Mouse (Mus musculus) stomach, postnatal 0 days (tissue): ENCODE data around the gene Dhx57. TPM values are rescaled to one million over a fixed set of nuclear protein-coding genes. Genes with fewer than 3 reads are reported as not detected.
"Not testable (repeated sequence)": the region's sequence is repeated elsewhere in the genome, so short reads cannot be mapped to it uniquely, and the experiment has no call there.

Source experiments
- ATAC-seq: fragments of 200-750 bp; cut with Nextera tagmentation; 2 replicates; pipeline ENCODE4 v1.8.0; 2017; ENCODE audit not compliant: low FRiP score, low TSS enrichment
- DNase-seq: peaks from one replicate; pipeline ENCODE4 v3.0.0-alpha.2; 2016; ENCODE audit warnings: low spot score
- H3K27ac ChIP-seq: fragments of 300-500 bp; sonication (generic); replicated peaks from 2 replicates; pipeline ENCODE4 v1.5.1; 2014; ENCODE audit warnings: mild to moderate bottlenecking, control low read depth
- H3K27me3 ChIP-seq: fragments of 300-500 bp; sonication (generic); 2 replicates; pipeline ENCODE4 v1.6.1; 2014; ENCODE audit warnings: low read length; ENCODE audit not compliant: control insufficient read depth, insufficient read depth
- H3K36me3 ChIP-seq: fragments of 300-500 bp; sonication (generic); 2 replicates; pipeline ENCODE4 v1.6.1; 2014; ENCODE audit warnings: low read length, mixed read lengths; ENCODE audit not compliant: control insufficient read depth, insufficient read depth
- H3K4me1 ChIP-seq: fragments of 300-500 bp; sonication (generic); replicated peaks from 2 replicates; pipeline ENCODE4 v1.6.1; 2014; ENCODE audit warnings: antibody characterized with exemption; ENCODE audit not compliant: control insufficient read depth, insufficient read depth
- H3K4me2 ChIP-seq: fragments of 300-500 bp; sonication (generic); replicated peaks from 2 replicates; pipeline ENCODE4 v1.6.1; 2014; ENCODE audit warnings: low read depth, mild to moderate bottlenecking, control low read depth, moderate library complexity
- H3K4me3 ChIP-seq: fragments of 300-500 bp; sonication (generic); 2 replicates; pipeline ENCODE4 v1.5.1; 2014; ENCODE audit warnings: low read depth, low read length, control low read depth
- H3K9ac ChIP-seq: fragments of 300-500 bp; sonication (generic); 2 replicates; pipeline ENCODE4 v1.6.1; 2014; ENCODE audit warnings: mild to moderate bottlenecking, low read length, control low read depth, mixed read lengths
- H3K9me3 ChIP-seq: fragments of 300-500 bp; sonication (generic); 2 replicates; pipeline ENCODE4 v1.6.1; 2016; ENCODE audit warnings: low read length; ENCODE audit not compliant: control insufficient read depth
- CTCF ChIP-seq: IDR thresholded peaks from 2 replicates; pipeline ENCODE4 v1.5.1; 2016; ENCODE audit warnings: antibody characterized with exemption, low read depth, mild to moderate bottlenecking, moderate library complexity
- EP300 ChIP-seq: optimal IDR thresholded peaks from 2 replicates; pipeline ENCODE3; 2016; ENCODE audit warnings: antibody characterized with exemption
- WGBS: fragments of 180-500 bp; shearing (Covaris S2); extraction: QIAGEN DNeasy Blood & Tissue Kit; methylation state at CpG from one replicate; pipeline ENCODE4 v1.1.7; 2014; 5-methylcytosine and 5-hydroxymethylcytosine counted together
- polyA plus RNA-seq: library from polyadenylated mRNA; unstranded; fragments of >200 nt; fragmentation: Nextera tagmentation; extraction: Ambion mirVana; gene quantifications from 2 replicates; pipeline ENCODE4 v1.2.1, GENCODE M21; 2015

Gene Dhx57
- polyA plus RNA-seq, 1 experiment from 2014 or later, result 3.9 TPM

GRCm38 (mm10) chr17:80221890-80222628, 68.2 kb downstream of the Dhx57 start:
- WGBS, result 63% methylated on average over 3 of the region's 3 CpGs
- DNase-seq (peak; percentile 24), ATAC-seq (no peak)
- H3K9ac ChIP-seq, result no peak overlapping the region
- no peaks in the 10 kb centered on the region for H3K27me3 ChIP-seq
- no peak overlapping the region for H3K4me2 ChIP-seq
- no peak overlapping the region for H3K4me3 ChIP-seq
- H3K27ac ChIP-seq, result no peak overlapping the region
- no peaks in the 10 kb centered on the region for H3K4me1 ChIP-seq
- no peaks in the 10 kb centered on the region for H3K9me3 ChIP-seq
- H3K36me3 ChIP-seq, result no peaks in the 10 kb centered on the region
- TF ChIP-seq EP300 (no peak), CTCF (peak; percentile 56)

- WGBS, result 66% methylated on average over 9 of the region's 9 CpGs
- H3K27me3 ChIP-seq, result no peaks in the 10 kb centered on the region
- H3K4me2 ChIP-seq, result no peak overlapping the region
- TF ChIP-seq EP300 (no peak), CTCF (no peak)
- H3K36me3 ChIP-seq, result no peaks in the 10 kb centered on the region
- no peak overlapping the region for H3K4me3 ChIP-seq
- H3K9me3 ChIP-seq, result no peaks in the 10 kb centered on the region
- ATAC-seq, result no peak
- H3K4me1 ChIP-seq, result no peaks in the 10 kb centered on the region
- DNase-seq, result no peak
- no peak overlapping the region for H3K27ac ChIP-seq
- no peak overlapping the region for H3K9ac ChIP-seq
Observed at GRCm38 (mm10) chr17:80221202-80221601, 69.1 kb downstream of the Dhx57 start.

DNA sequence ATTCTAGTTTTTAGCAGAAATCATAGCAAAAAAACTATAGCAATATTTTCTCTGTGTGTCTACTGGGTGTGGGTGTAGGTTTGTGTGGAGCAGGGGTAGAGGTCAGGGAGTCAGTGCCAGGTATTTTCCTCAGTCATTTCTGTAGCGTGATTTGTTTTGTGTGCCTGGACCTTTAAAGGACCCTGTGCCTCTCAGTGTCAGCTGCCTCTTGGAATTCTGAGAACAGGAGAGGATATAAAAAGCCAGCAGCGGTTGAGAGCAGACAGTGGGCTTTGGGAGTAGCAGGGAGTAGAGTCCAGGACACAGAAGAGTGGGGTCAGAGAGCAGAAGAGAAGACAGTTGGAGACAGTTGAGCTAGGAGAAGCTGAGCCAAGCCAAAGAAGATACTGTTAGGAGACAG, 70.1 kb downstream of the Dhx57 start:
- no peak for DNase-seq
- WGBS, result 66% methylated on average over 2 of the region's 2 CpGs
- no peak for ATAC-seq
- H3K27ac ChIP-seq, result no peak overlapping the region
- H3K4me2 ChIP-seq, result no peak overlapping the region
- H3K4me3 ChIP-seq, result no peak overlapping the region
- no peaks in the 10 kb centered on the region for H3K9me3 ChIP-seq
- H3K36me3 ChIP-seq, result no peaks in the 10 kb centered on the region
- H3K9ac ChIP-seq, result no peak overlapping the region
- TF ChIP-seq CTCF (no peak), EP300 (no peak)
- no peaks in the 10 kb centered on the region for H3K27me3 ChIP-seq
- no peaks in the 10 kb centered on the region for H3K4me1 ChIP-seq

DNA sequence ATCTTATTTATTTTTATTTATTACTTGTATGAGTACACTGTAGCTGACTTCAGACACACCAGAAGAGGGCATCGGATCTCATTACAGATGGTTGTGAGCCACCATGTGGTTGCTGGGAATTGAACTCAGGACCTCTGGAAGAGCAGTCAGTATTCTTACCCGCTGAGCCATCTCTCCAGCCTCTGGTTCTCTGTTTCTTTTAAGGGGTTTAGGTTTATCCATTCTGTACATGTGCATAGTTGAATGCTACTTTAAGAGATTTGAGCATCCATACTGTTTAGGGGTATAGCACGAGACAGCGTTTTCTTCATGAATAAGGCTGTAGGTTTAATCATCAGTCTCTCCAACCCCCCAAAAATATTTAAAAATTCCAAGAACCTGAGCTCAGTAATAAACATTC, 76.3 kb downstream of the Dhx57 start:
- H3K9me3 ChIP-seq, H3K9ac ChIP-seq, ATAC-seq, H3K27me3 ChIP-seq, H3K36me3 ChIP-seq, H3K4me1 ChIP-seq, DNase-seq, H3K27ac ChIP-seq, H3K4me3 ChIP-seq, H3K4me2 ChIP-seq: not testable (repeated sequence)
- 91% methylated on average over 4 of the region's 4 CpGs for WGBS

DNA sequence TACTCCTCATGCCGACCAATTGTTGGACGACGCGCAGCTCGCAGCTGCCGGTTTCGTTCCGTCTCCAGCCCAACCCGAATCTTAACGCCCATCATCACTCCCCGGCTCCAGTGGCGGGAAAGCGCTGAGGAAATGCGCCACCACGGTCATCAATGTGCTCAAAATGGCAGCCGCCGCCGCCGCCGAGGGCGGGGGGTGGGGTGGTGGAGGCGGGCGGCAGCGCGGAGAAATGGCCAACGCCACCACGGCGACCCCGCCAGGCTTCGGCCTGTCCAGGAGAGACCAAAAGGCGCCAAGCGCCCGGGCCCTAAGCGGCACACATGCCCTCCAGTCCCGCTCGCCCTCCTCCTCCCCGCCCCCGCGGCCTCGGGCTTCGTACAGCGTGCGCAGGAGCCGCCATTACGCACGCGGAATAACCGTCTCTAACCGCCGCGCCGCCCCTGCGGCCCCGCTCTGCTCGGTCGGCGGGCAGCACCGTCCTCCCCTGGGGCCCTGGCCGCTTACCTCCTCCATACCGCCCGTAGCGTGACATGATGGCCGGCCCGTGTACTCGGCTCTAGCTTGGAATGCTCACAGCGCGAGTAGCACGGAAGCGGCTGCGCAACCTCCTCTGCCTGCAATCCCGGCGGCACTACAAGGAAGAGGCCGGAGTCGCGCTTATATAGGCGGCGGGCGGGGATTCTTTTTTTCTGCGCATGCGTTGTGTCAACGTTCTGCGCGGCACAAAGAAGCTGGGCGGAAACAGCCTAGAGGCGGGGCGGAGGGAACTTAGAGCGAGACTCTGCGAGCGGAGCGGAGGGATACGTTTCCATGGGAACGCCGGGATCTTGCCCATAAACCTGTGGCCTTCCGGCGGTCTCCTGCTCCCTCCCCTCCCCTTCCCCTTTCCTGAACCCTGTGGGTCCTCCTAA, 83.3 kb downstream of the Dhx57 start, which contains the start of the genes Srsf7 and Ttc39d:
TSS of gene Srsf7 (minus strand) at position 637 of the 911 bp plus-strand sequence.
TSS of gene Ttc39d (plus strand) at position 790 of the 911 bp plus-strand sequence.
- peak within 1 kb of the TSS; percentile 86 for H3K4me2 ChIP-seq
- peak within 1 kb of the TSS; percentile 97 for H3K9ac ChIP-seq
- H3K4me1 ChIP-seq, result no peaks in the 10 kb centered on the region
- peaks cover 11% of the 10 kb centered on the region; the same call in 1 of the 2 replicates for H3K36me3 ChIP-seq
- H3K9me3 ChIP-seq, result no peaks in the 10 kb centered on the region
- peak within 1 kb of the TSS; percentile 99 for H3K27ac ChIP-seq
- DNase-seq (peak; percentile 98), ATAC-seq (peak; percentile 94)
- H3K27me3 ChIP-seq, result no peaks in the 10 kb centered on the region
- WGBS, result under 1% methylated on average over 71 of the region's 95 CpGs
- TF ChIP-seq EP300 (peak; percentile 87), CTCF (peak; percentile 1; the same call in 1 of the 2 replicates)
- H3K4me3 ChIP-seq, result peak within 1 kb of the TSS; percentile 97
